8 mouse cellular contexts compared by ENCODE assay signal in the genomic region with DNA sequence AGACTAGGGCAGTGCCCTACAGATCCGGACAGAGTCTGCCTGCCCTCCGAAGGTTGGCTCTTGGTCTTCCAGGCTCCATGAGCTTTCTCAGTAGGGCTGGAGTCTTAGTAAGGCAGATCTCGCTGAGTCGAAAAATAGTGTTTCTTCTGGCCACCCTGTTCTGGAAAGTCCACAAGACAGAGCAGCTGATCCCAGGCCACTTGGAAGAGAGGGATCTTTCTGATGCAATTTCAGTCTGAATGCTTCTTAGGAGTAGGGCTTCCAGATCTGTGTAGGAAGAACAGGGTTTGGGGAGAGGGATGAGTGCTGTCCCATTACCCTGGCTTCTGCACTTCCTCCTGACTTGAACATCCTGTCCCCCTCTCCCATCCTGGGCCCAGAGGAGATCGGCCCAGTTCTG. TPM values are rescaled to one million over a fixed set of nuclear protein-coding genes. Genes with fewer than 3 reads are reported as not detected.
DNase-seq lines count a peak whose midpoint lies in the region; ATAC-seq and TF ChIP-seq lines count a peak whose summit lies in the region.
"Had no signal": no experiment of that assay in that cellular context is flagged by ENCODE, and none has a peak within 500 bp of the region (broad histone marks: within the 10 kb centered on the region; RNA-seq: fewer than 3 reads in every experiment).

A gene (minus strand): TSS at position 67 of the 400 bp plus-strand sequence.

- no peaks in the 10 kb centered on the region for H3K9me3 ChIP-seq in forebrain, embryonic 10.5 days
- H3K9me3 ChIP-seq in intestine, postnatal 0 days (ENCODE audit: control insufficient read depth) = no peaks in the 10 kb centered on the region
- no peaks in the 10 kb centered on the region for H3K9me3 ChIP-seq in neural tube, embryonic 14.5 days (ENCODE audit: control insufficient read depth, low read length)

- DNase-seq in liver, adult 2 months (ENCODE audit: extremely low read depth, low read depth, low spot score) = no peak
- no peak for DNase-seq in liver
- DNase-seq in forebrain, embryonic 10.5 days (ENCODE audit: extremely low spot score, low spot score) = no peak
- DNase-seq in embryo, embryonic 10.5 days (ENCODE audit: low spot score) = no peak
- DNase-seq in spleen, postnatal 36 days (ENCODE audit: low spot score in 2 of 2) = no peak
- DNase-seq: retina, postnatal 1 day had no signal

- WGBS in liver, adult 2 months = 75% methylated on average over 5 of the region's 5 CpGs
- 87% methylated on average over 5 of the region's 5 CpGs for WGBS in forebrain, embryonic 10.5 days
- 84% methylated on average over 5 of the region's 5 CpGs for WGBS in intestine, postnatal 0 days
- WGBS in neural tube, embryonic 14.5 days = 83% methylated on average over 5 of the region's 5 CpGs

- peaks cover 8% of the 10 kb centered on the region for H3K4me1 ChIP-seq in liver, adult 2 months (ENCODE audit: control insufficient read depth, insufficient read depth, low read length)
- H3K4me1 ChIP-seq in forebrain, embryonic 10.5 days = peaks cover 37% of the 10 kb centered on the region
- 0 out of 2 replicates have a peak, but pooled peaks cover 3% of the 10 kb centered on the region for H3K4me1 ChIP-seq in intestine, postnatal 0 days (replicated peaks; ENCODE audit: control insufficient read depth, insufficient read depth, low read length)
- peaks cover 20% of the 10 kb centered on the region for H3K4me1 ChIP-seq in neural tube, embryonic 14.5 days (ENCODE audit: control insufficient read depth, insufficient read depth, low read length)

- H3K36me3 ChIP-seq in liver, adult 2 months (ENCODE audit: control insufficient read depth, insufficient read depth, low read length) = no peaks in the 10 kb centered on the region
- no peaks in the 10 kb centered on the region for H3K36me3 ChIP-seq in forebrain, embryonic 10.5 days (replicated peaks)
- H3K36me3 ChIP-seq in intestine, postnatal 0 days (ENCODE audit: control insufficient read depth, insufficient read depth) = peaks cover 3% of the 10 kb centered on the region; the same call in 1 of the 2 replicates
- peaks cover under 1% of the 10 kb centered on the region; the same call in 1 of the 2 replicates for H3K36me3 ChIP-seq in neural tube, embryonic 14.5 days (ENCODE audit: control insufficient read depth, insufficient read depth, low read length)

- peak within 1 kb of the TSS; percentile 19; the same call in 1 of the 2 replicates for H3K4me3 ChIP-seq in liver, adult 2 months (ENCODE audit: insufficient read depth, low read depth, low read length)
- peak within 1 kb of the TSS; percentile 65 for H3K4me3 ChIP-seq in forebrain, embryonic 10.5 days
- H3K4me3 ChIP-seq in intestine, postnatal 0 days (ENCODE audit: low read depth, low read length) = peak within 1 kb of the TSS; percentile 37
- H3K4me3 ChIP-seq in neural tube, embryonic 14.5 days (ENCODE audit: low read depth, low read length) = peak within 1 kb of the TSS; percentile 30

- no peak for ATAC-seq in intestine, postnatal 0 days
- no peak for ATAC-seq in neural tube, embryonic 14.5 days (ENCODE audit: low read depth)

- no peak for TF ChIP-seq CTCF in liver, adult 2 months (IDR thresholded peaks at IDR 0.05; ENCODE audit: low read depth, low read length)
- no peak for TF ChIP-seq CTCF in intestine, postnatal 0 days (IDR thresholded peaks at IDR 0.05; ENCODE audit: low read depth)

- H3K4me2 ChIP-seq in intestine, postnatal 0 days (replicated peaks; ENCODE audit: low read depth) = peak within 1 kb of the TSS; percentile 78
- H3K4me2 ChIP-seq in neural tube, embryonic 14.5 days (ENCODE audit: low read depth, low read length) = peak within 1 kb of the TSS; percentile 60

- H3K27me3 ChIP-seq in liver, adult 2 months (ENCODE audit: control insufficient read depth, insufficient read depth, low read length) = peaks cover 3% of the 10 kb centered on the region; the same call in 1 of the 2 replicates
- H3K27me3 ChIP-seq in forebrain, embryonic 10.5 days (ENCODE audit: poor library complexity, severe bottlenecking) = peaks cover 86% of the 10 kb centered on the region
- H3K27me3 ChIP-seq in intestine, postnatal 0 days (replicated peaks; ENCODE audit: control insufficient read depth, insufficient read depth, low read length) = peaks cover 5% of the 10 kb centered on the region
- no peaks in the 10 kb centered on the region for H3K27me3 ChIP-seq in neural tube, embryonic 14.5 days (ENCODE audit: control insufficient read depth, insufficient read depth, low read length)

- no peaks in the 10 kb centered on the region for H3K79me2 ChIP-seq in liver, adult 2 months (ENCODE audit: control insufficient read depth, insufficient read depth, low read length)

- no peak for TF ChIP-seq POLR2A in liver, adult 2 months (IDR thresholded peaks at IDR 0.05; ENCODE audit: extremely low read depth, insufficient read depth, low read length)

- no peak within 1 kb of the TSS for H3K27ac ChIP-seq in liver, adult 2 months (replicated peaks; ENCODE audit: insufficient read depth, low read depth, low read length)
- H3K27ac ChIP-seq in forebrain, embryonic 10.5 days = no peak within 1 kb of the TSS
- no peak within 1 kb of the TSS for H3K27ac ChIP-seq in intestine, postnatal 0 days (ENCODE audit: low read depth, low read length)
- H3K27ac ChIP-seq in neural tube, embryonic 14.5 days (ENCODE audit: low read depth, low read length) = no peak within 1 kb of the TSS; the same call in 1 of the 2 replicates

- no peak within 1 kb of the TSS for H3K9ac ChIP-seq in liver, adult 2 months (ENCODE audit: low read depth, low read length)
- no peak within 1 kb of the TSS for H3K9ac ChIP-seq in intestine, postnatal 0 days (ENCODE audit: low read depth, low read length)
- H3K9ac ChIP-seq in neural tube, embryonic 14.5 days (replicated peaks; ENCODE audit: low read depth, low read length) = peak within 1 kb of the TSS; percentile 25

RNA-seq across cellular contexts. Expression of the gene that starts here (rescaled TPM):
- total RNA-seq in liver, adult 2 months (2014; rRNA removed) = not detected in 2 replicates
- 0.06 TPM in 1 of 2 replicates, not detected in the other for polyA plus RNA-seq in liver, adult 2 months (2012; rRNA removed)
- polyA plus RNA-seq in forebrain, embryonic 10.5 days (2016; fragmentation: Nextera tagmentation; extraction: Ambion mirVana) = 0.15 and 0.25 TPM in 2 replicates
- 0.22 and 0.37 TPM in 2 replicates for polyA plus RNA-seq in intestine, postnatal 0 days (2015; fragmentation: Nextera tagmentation; extraction: Ambion mirVana)
- polyA plus RNA-seq in neural tube, embryonic 14.5 days (2014; fragmentation: Nextera tagmentation; extraction: Ambion mirVana) = 2.3 and 2.5 TPM in 2 replicates
